Mouse (Mus musculus) E14TG2a.4 (cell line): ENCODE data around the gene Ces4a.
"Not testable (repeated sequence)": the region's sequence is repeated elsewhere in the genome, so short reads cannot be mapped to it uniquely, and the experiment has no call there.

Experiments used
- CTCF ChIP-seq: conservative IDR thresholded peaks from 2 replicates; pipeline ENCODE4 v1.5.1; 2014; ENCODE audit warnings: low read length
- POU5F1 ChIP-seq: IDR thresholded peaks from 2 replicates; pipeline ENCODE4 v1.6.1; 2014; ENCODE audit warnings: low read length, borderline replicate concordance

DNA sequence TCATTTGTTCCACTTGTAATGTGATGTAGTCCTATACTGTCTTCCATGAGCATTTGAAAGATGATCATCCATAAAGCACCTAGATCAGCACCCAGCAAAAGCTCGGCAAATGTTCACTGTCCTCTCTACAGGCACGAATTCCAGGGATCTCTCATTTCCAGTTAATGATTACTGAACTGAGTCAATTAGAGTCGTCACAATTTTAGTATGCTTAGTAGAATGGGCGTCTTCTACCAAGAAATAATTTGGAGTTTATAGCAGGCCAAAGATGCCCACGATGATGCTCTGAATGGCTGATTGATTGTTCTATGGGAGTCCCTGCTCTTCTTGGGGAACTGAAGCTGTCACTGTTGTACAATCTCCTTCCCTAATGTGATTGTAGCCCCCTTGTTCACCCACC lies 27.9 kb upstream of the Ces4a start:
- TF ChIP-seq CTCF, POU5F1: not testable (repeated sequence)
